Mouse (Mus musculus) liver, postnatal 0 days (tissue): Measurements from ENCODE around the gene Ccr5. TPM values are rescaled to one million over a fixed set of nuclear protein-coding genes. Genes with fewer than 3 reads are reported as not detected.
"Not testable (repeated sequence)": the region's sequence is repeated elsewhere in the genome, so short reads cannot be mapped to it uniquely, and the experiment has no call there.

Experiments
- ATAC-seq: fragments of 200-750 bp; cut with Nextera tagmentation; 2 replicates; pipeline ENCODE4 v1.8.0; 2017; ENCODE audit warnings: mild to moderate bottlenecking, moderate library complexity
- DNase-seq: peaks from one replicate; pipeline ENCODE4 v3.0.0-alpha.2; 2016
- H3K27ac ChIP-seq: fragments of 300-500 bp; sonication (generic); 2 replicates; pipeline ENCODE4 v1.5.1; 2014; ENCODE audit warnings: antibody characterized with exemption, moderate library complexity, mild to moderate bottlenecking, low read depth
- H3K27me3 ChIP-seq: fragments of 300-500 bp; sonication (generic); 2 replicates; pipeline ENCODE4 v1.6.1; 2014; ENCODE audit warnings: low read length, control low read depth, mixed read lengths; ENCODE audit not compliant: insufficient read depth
- H3K36me3 ChIP-seq: fragments of 300-500 bp; sonication (generic); replicated peaks from 2 replicates; pipeline ENCODE4 v1.6.1; 2014; ENCODE audit warnings: mild to moderate bottlenecking, control low read depth, low read length, moderate library complexity, mixed read lengths; ENCODE audit not compliant: insufficient read depth
- H3K4me1 ChIP-seq: fragments of 300-500 bp; sonication (generic); 2 replicates; pipeline ENCODE4 v1.6.1; 2014; ENCODE audit warnings: antibody characterized with exemption, mild to moderate bottlenecking, control low read depth; ENCODE audit not compliant: insufficient read depth
- H3K4me2 ChIP-seq: fragments of 300-500 bp; sonication (generic); 2 replicates; pipeline ENCODE4 v1.6.1; 2014; ENCODE audit warnings: low read depth, mild to moderate bottlenecking, low read length, moderate library complexity, mixed read lengths
- H3K4me3 ChIP-seq: fragments of 300-500 bp; sonication (generic); 2 replicates; pipeline ENCODE4 v1.5.1; 2014; ENCODE audit warnings: low read depth, low read length
- H3K9ac ChIP-seq: fragments of 300-500 bp; sonication (generic); replicated peaks from 2 replicates; pipeline ENCODE4 v1.6.1; 2014; ENCODE audit warnings: mild to moderate bottlenecking, moderate library complexity
- H3K9me3 ChIP-seq: fragments of 300-500 bp; sonication (generic); 2 replicates; pipeline ENCODE4 v1.6.1; 2016; ENCODE audit warnings: mild to moderate bottlenecking, control low read depth, low read length, mixed read lengths
- CTCF ChIP-seq: sonication (generic); IDR thresholded peaks from 2 replicates; pipeline ENCODE4 v1.5.1; 2016; ENCODE audit warnings: antibody characterized with exemption, low read depth
- EP300 ChIP-seq: IDR thresholded peaks from 2 replicates; pipeline ENCODE4 v1.6.1; 2016; ENCODE audit warnings: antibody characterized with exemption, low read depth, mild to moderate bottlenecking
- WGBS: fragments of 180-500 bp; shearing (Covaris S2); extraction: QIAGEN DNeasy Blood & Tissue Kit; methylation state at CpG from one replicate; pipeline ENCODE4 v1.1.7; 2014; ENCODE audit not compliant: insufficient replicate concordance; 5-methylcytosine and 5-hydroxymethylcytosine counted together
- polyA plus RNA-seq: library from polyadenylated mRNA; unstranded; fragments of >200 nt; fragmentation: Nextera tagmentation; extraction: Ambion mirVana; gene quantifications from 2 replicates; pipeline ENCODE4 v1.2.1, GENCODE M21; 2015

The Ccr5 gene
- polyA plus RNA-seq, 1 experiment from 2014 or later: 4.7 TPM

- WGBS: 3% methylated on average over 1 of the region's 1 CpGs
- no peaks in the 10 kb centered on the region for H3K36me3 ChIP-seq
- no peak overlapping the region for H3K9ac ChIP-seq
- no peaks in the 10 kb centered on the region for H3K27me3 ChIP-seq
- no peak overlapping the region for H3K27ac ChIP-seq
- no peak overlapping the region for H3K4me2 ChIP-seq
- no peaks in the 10 kb centered on the region for H3K9me3 ChIP-seq
- ATAC-seq: peak; percentile 49; the same call in 1 of the 2 replicates
- peak; percentile 21 for DNase-seq
- TF ChIP-seq CTCF (peak; percentile 82), EP300 (no peak)
- H3K4me1 ChIP-seq: no peaks in the 10 kb centered on the region
- H3K4me3 ChIP-seq: no peak overlapping the region
Measured at GRCm38 (mm10) chr9:124128379-124128778, 7.0 kb downstream of the Ccr5 start.

- not testable (repeated sequence) for H3K27ac ChIP-seq, H3K9ac ChIP-seq, H3K4me3 ChIP-seq, H3K4me1 ChIP-seq, ATAC-seq, H3K9me3 ChIP-seq, H3K27me3 ChIP-seq, DNase-seq, H3K4me2 ChIP-seq, H3K36me3 ChIP-seq
- WGBS: 78% methylated on average over 2 of the region's 2 CpGs
Measured at GRCm38 (mm10) chr9:124132899-124133298, 11.6 kb downstream of the Ccr5 start.

GRCm38 (mm10) chr9:124134919-124135318 is 13.6 kb downstream of the Ccr5 start:
- H3K36me3 ChIP-seq, H3K27me3 ChIP-seq, ATAC-seq, DNase-seq, H3K4me2 ChIP-seq, H3K4me3 ChIP-seq, H3K9ac ChIP-seq, H3K9me3 ChIP-seq, H3K4me1 ChIP-seq, H3K27ac ChIP-seq: not testable (repeated sequence)
- 83% methylated on average over 1 of the region's 1 CpGs for WGBS

GRCm38 (mm10) chr9:124137619-124138018 is 16.3 kb downstream of the Ccr5 start:
- WGBS: 41% methylated on average over 11 of the region's 11 CpGs
- Histone ChIP-seq H3K27me3 (no peaks in the 10 kb centered on the region), H3K36me3 (no peaks in the 10 kb centered on the region), H3K27ac (peak overlapping the region; percentile 62), H3K4me1 (peaks cover 10% of the 10 kb centered on the region), H3K9ac (no peak overlapping the region), H3K4me2 (peak overlapping the region; percentile 38; the same call in 1 of the 2 replicates), H3K9me3 (no peaks in the 10 kb centered on the region), H3K4me3 (no peak overlapping the region)
- ATAC-seq (peak; percentile 57), DNase-seq (peak; percentile 14)
- TF ChIP-seq EP300 (no peak), CTCF (no peak)

GRCm38 (mm10) chr9:124138055-124138775 is 16.9 kb downstream of the Ccr5 start:
- Histone ChIP-seq H3K27ac (peak overlapping the region; percentile 62), H3K4me2 (peak overlapping the region; percentile 38), H3K9ac (no peak overlapping the region), H3K4me1 (peaks cover 10% of the 10 kb centered on the region), H3K27me3 (no peaks in the 10 kb centered on the region), H3K9me3 (no peaks in the 10 kb centered on the region), H3K4me3 (no peak overlapping the region), H3K36me3 (no peaks in the 10 kb centered on the region)
- 25% methylated on average over 4 of the region's 4 CpGs for WGBS
- TF ChIP-seq CTCF (no peak), EP300 (peak; percentile 97)
- DNase-seq: peak; percentile 39
- ATAC-seq: peak; percentile 99

GRCm38 (mm10) chr9:124143678-124144077 is 22.3 kb downstream of the Ccr5 start:
- no peak for DNase-seq
- WGBS: 38% methylated on average over 1 of the region's 1 CpGs
- no peak overlapping the region for H3K4me2 ChIP-seq
- H3K9ac ChIP-seq: no peak overlapping the region
- H3K4me3 ChIP-seq: no peak overlapping the region
- no peaks in the 10 kb centered on the region for H3K27me3 ChIP-seq
- no peaks in the 10 kb centered on the region for H3K4me1 ChIP-seq
- TF ChIP-seq EP300 (no peak), CTCF (no peak)
- H3K27ac ChIP-seq: peak overlapping the region; percentile 39; the same call in 1 of the 2 replicates
- H3K36me3 ChIP-seq: no peaks in the 10 kb centered on the region
- H3K9me3 ChIP-seq: no peaks in the 10 kb centered on the region
- 0 out of 2 replicates have a peak, but pooled peaks have one; percentile 29 for ATAC-seq

GRCm38 (mm10) chr9:124146307-124146706 is 25.0 kb downstream of the Ccr5 start:
- no peak overlapping the region for H3K4me2 ChIP-seq
- H3K27ac ChIP-seq: no peak overlapping the region
- no peaks in the 10 kb centered on the region for H3K4me1 ChIP-seq
- no peak for ATAC-seq
- H3K4me3 ChIP-seq: no peak overlapping the region
- H3K27me3 ChIP-seq: no peaks in the 10 kb centered on the region
- H3K9me3 ChIP-seq: no peaks in the 10 kb centered on the region
- no peaks in the 10 kb centered on the region for H3K36me3 ChIP-seq
- H3K9ac ChIP-seq: no peak overlapping the region
- DNase-seq: no peak
- no peak for TF ChIP-seq EP300
- TF ChIP-seq CTCF: no peak

Other genes starting within 250 kb of the Ccr5 start
- 2.9 and 3.0 TPM in 2 replicates for gene Ccr1, start 152.9 kb upstream of the Ccr5 start, polyA plus RNA-seq
- gene Ccr1l1, start 143.1 kb upstream of the Ccr5 start, polyA plus RNA-seq: 0.09 TPM in 1 of 2 replicates, not detected in the other
- 0.40 and 0.42 TPM in 2 replicates for gene Ccr3, start 99.6 kb upstream of the Ccr5 start, polyA plus RNA-seq
- gene Ccr2, start 19.6 kb upstream of the Ccr5 start, polyA plus RNA-seq: 4.9 and 5.0 TPM in 2 replicates
- 6.8 and 6.9 TPM in 2 replicates for gene 2010315B03Rik, start 191.2 kb downstream of the Ccr5 start, polyA plus RNA-seq